Mouse (Mus musculus) midbrain, embryonic 10.5 days (tissue): ENCODE results near the gene Cul7. TPM values are rescaled to one million over a fixed set of nuclear protein-coding genes. Genes with fewer than 3 reads are reported as not detected.

Experiments
- DNase-seq: peaks from one replicate; pipeline ENCODE4 v3.0.0-alpha.2; 2017; ENCODE audit warnings: low spot score
- H3K27ac ChIP-seq: fragments of 300-500 bp; sonication (generic); replicated peaks from 2 replicates; pipeline ENCODE4 v1.5.1; 2016; ENCODE audit warnings: mild to moderate bottlenecking
- H3K27me3 ChIP-seq: fragments of 300-500 bp; sonication (generic); 2 replicates; pipeline ENCODE4 v1.6.1; 2016; ENCODE audit warnings: low read depth, mild to moderate bottlenecking; ENCODE audit not compliant: poor library complexity, severe bottlenecking
- H3K36me3 ChIP-seq: fragments of 300-500 bp; sonication (generic); 2 replicates; pipeline ENCODE4 v1.6.1; 2016; ENCODE audit warnings: mild to moderate bottlenecking, moderate library complexity
- H3K4me1 ChIP-seq: fragments of 300-500 bp; sonication (generic); 2 replicates; pipeline ENCODE4 v1.6.1; 2016
- H3K4me3 ChIP-seq: fragments of 300-500 bp; sonication (generic); 2 replicates; pipeline ENCODE4 v1.5.1; 2016; ENCODE audit warnings: mild to moderate bottlenecking, moderate library complexity
- H3K9me3 ChIP-seq: fragments of 300-500 bp; sonication (generic); replicated peaks from 2 replicates; pipeline ENCODE4 v1.6.1; 2016; ENCODE audit warnings: mild to moderate bottlenecking
- WGBS: fragments of 180-500 bp; shearing (Covaris S2); methylation state at CpG from one replicate; pipeline ENCODE4 v1.1.7; 2016; 5-methylcytosine and 5-hydroxymethylcytosine counted together
- polyA plus RNA-seq: library from polyadenylated mRNA; unstranded; fragments of >200 nt; fragmentation: Nextera tagmentation; extraction: Ambion mirVana; gene quantifications from 2 replicates; pipeline ENCODE4 v1.2.1, GENCODE M21; 2016

Gene Cul7
- polyA plus RNA-seq, 1 experiment from 2014 or later = 37.4 TPM

GRCm38 (mm10) chr17:46618394-46618768 lies 31.8 kb upstream of the Cul7 start:
- peak overlapping the region; percentile 93 for H3K27ac ChIP-seq
- no peaks in the 10 kb centered on the region for H3K9me3 ChIP-seq
- 3% methylated on average over 6 of the region's 6 CpGs for WGBS
- H3K27me3 ChIP-seq = no peaks in the 10 kb centered on the region
- H3K36me3 ChIP-seq = peaks cover 4% of the 10 kb centered on the region; the same call in 1 of the 2 replicates
- DNase-seq = peak; percentile 49
- H3K4me3 ChIP-seq = peak overlapping the region; percentile 44
- peaks cover 78% of the 10 kb centered on the region for H3K4me1 ChIP-seq

- peak overlapping the region; percentile 44 for H3K4me3 ChIP-seq
- DNase-seq = peak; percentile 75
- H3K4me1 ChIP-seq = peaks cover 78% of the 10 kb centered on the region
- peaks cover 4% of the 10 kb centered on the region; the same call in 1 of the 2 replicates for H3K36me3 ChIP-seq
- H3K27ac ChIP-seq = peak overlapping the region; percentile 93
- 5% methylated on average over 27 of the region's 27 CpGs for WGBS
- H3K27me3 ChIP-seq = no peaks in the 10 kb centered on the region
- H3K9me3 ChIP-seq = no peaks in the 10 kb centered on the region
Observed at GRCm38 (mm10) chr17:46618769-46619682, 31.1 kb upstream of the Cul7 start.

GRCm38 (mm10) chr17:46619683-46620357 lies 30.3 kb upstream of the Cul7 start:
- H3K36me3 ChIP-seq = peaks cover 4% of the 10 kb centered on the region; the same call in 1 of the 2 replicates
- no peaks in the 10 kb centered on the region for H3K27me3 ChIP-seq
- peak; percentile 38 for DNase-seq
- peaks cover 84% of the 10 kb centered on the region for H3K4me1 ChIP-seq
- WGBS = 30% methylated on average over 16 of the region's 16 CpGs
- H3K9me3 ChIP-seq = no peaks in the 10 kb centered on the region
- H3K4me3 ChIP-seq = peak overlapping the region; percentile 44
- H3K27ac ChIP-seq = peak overlapping the region; percentile 93

- DNase-seq = no peak
- no peaks in the 10 kb centered on the region for H3K9me3 ChIP-seq
- H3K36me3 ChIP-seq = peaks cover 4% of the 10 kb centered on the region; the same call in 1 of the 2 replicates
- 0 out of 2 replicates have a peak overlapping the region, but pooled peaks have one; percentile 14 for H3K27ac ChIP-seq
- peak overlapping the region; percentile 7; the same call in 1 of the 2 replicates for H3K4me3 ChIP-seq
- H3K4me1 ChIP-seq = peaks cover 93% of the 10 kb centered on the region
- WGBS = 82% methylated on average over 15 of the region's 15 CpGs
- H3K27me3 ChIP-seq = no peaks in the 10 kb centered on the region
Observed at GRCm38 (mm10) chr17:46621324-46621723, 28.8 kb upstream of the Cul7 start.

- H3K4me1 ChIP-seq = peaks cover 93% of the 10 kb centered on the region
- H3K36me3 ChIP-seq = peaks cover 4% of the 10 kb centered on the region; the same call in 1 of the 2 replicates
- H3K9me3 ChIP-seq = no peaks in the 10 kb centered on the region
- WGBS = 83% methylated on average over 11 of the region's 11 CpGs
- 0 out of 2 replicates have a peak overlapping the region, but pooled peaks have one; percentile 19 for H3K27ac ChIP-seq
- H3K27me3 ChIP-seq = no peaks in the 10 kb centered on the region
- no peak overlapping the region for H3K4me3 ChIP-seq
- DNase-seq = no peak
Observed at GRCm38 (mm10) chr17:46622269-46622668, 27.9 kb upstream of the Cul7 start.

GRCm38 (mm10) chr17:46623819-46624557 lies 26.1 kb upstream of the Cul7 start:
- Histone ChIP-seq H3K4me1 (peaks cover 90% of the 10 kb centered on the region), H3K9me3 (no peaks in the 10 kb centered on the region), H3K27ac (peak overlapping the region; percentile 23), H3K27me3 (no peaks in the 10 kb centered on the region), H3K4me3 (no peak overlapping the region), H3K36me3 (peaks cover 4% of the 10 kb centered on the region; the same call in 1 of the 2 replicates)
- DNase-seq = no peak
- 39% methylated on average over 10 of the region's 10 CpGs for WGBS

- Histone ChIP-seq H3K27ac (peak overlapping the region; percentile 23; the same call in 1 of the 2 replicates), H3K4me3 (no peak overlapping the region), H3K4me1 (peaks cover 87% of the 10 kb centered on the region), H3K36me3 (peaks cover 4% of the 10 kb centered on the region; the same call in 1 of the 2 replicates), H3K27me3 (no peaks in the 10 kb centered on the region), H3K9me3 (no peaks in the 10 kb centered on the region)
- DNase-seq = no peak
- 67% methylated on average over 12 of the region's 12 CpGs for WGBS
Observed at GRCm38 (mm10) chr17:46624598-46624997, 25.5 kb upstream of the Cul7 start.

GRCm38 (mm10) chr17:46627409-46627808 lies 22.7 kb upstream of the Cul7 start:
- H3K36me3 ChIP-seq = peaks cover 18% of the 10 kb centered on the region
- H3K27ac ChIP-seq = no peak overlapping the region
- peaks cover 78% of the 10 kb centered on the region for H3K4me1 ChIP-seq
- DNase-seq = no peak
- H3K9me3 ChIP-seq = no peaks in the 10 kb centered on the region
- WGBS = 74% methylated on average over 6 of the region's 6 CpGs
- peak overlapping the region; percentile 98 for H3K4me3 ChIP-seq
- no peaks in the 10 kb centered on the region for H3K27me3 ChIP-seq

GRCm38 (mm10) chr17:46628471-46628790 lies 21.7 kb upstream of the Cul7 start:
- Histone ChIP-seq H3K27ac (peak overlapping the region; percentile 96), H3K9me3 (no peaks in the 10 kb centered on the region), H3K36me3 (peaks cover 27% of the 10 kb centered on the region), H3K4me3 (peak overlapping the region; percentile 98), H3K27me3 (no peaks in the 10 kb centered on the region), H3K4me1 (peaks cover 68% of the 10 kb centered on the region)
- WGBS = 1% methylated on average over 13 of the region's 13 CpGs
- DNase-seq = peak; percentile 65

GRCm38 (mm10) chr17:46628791-46629684 lies 21.1 kb upstream of the Cul7 start, which contains the start of gene Ptk7:
Gene Ptk7, minus strand, starts transcription at chr17:46629504.
- peaks cover 33% of the 10 kb centered on the region for H3K36me3 ChIP-seq
- under 1% methylated on average over 87 of the region's 90 CpGs for WGBS
- no peaks in the 10 kb centered on the region for H3K9me3 ChIP-seq
- peak; percentile 94 for DNase-seq
- H3K27ac ChIP-seq = peak within 1 kb of the TSS; percentile 96
- no peaks in the 10 kb centered on the region for H3K27me3 ChIP-seq
- H3K4me3 ChIP-seq = peak within 1 kb of the TSS; percentile 98
- H3K4me1 ChIP-seq = peaks cover 62% of the 10 kb centered on the region

GRCm38 (mm10) chr17:46629685-46630441 lies 20.3 kb upstream of the Cul7 start:
- H3K27ac ChIP-seq = peak overlapping the region; percentile 96
- DNase-seq = peak; percentile 71
- H3K9me3 ChIP-seq = no peaks in the 10 kb centered on the region
- no peaks in the 10 kb centered on the region for H3K27me3 ChIP-seq
- 7% methylated on average over 12 of the region's 12 CpGs for WGBS
- H3K4me3 ChIP-seq = peak overlapping the region; percentile 98
- peaks cover 34% of the 10 kb centered on the region for H3K36me3 ChIP-seq
- H3K4me1 ChIP-seq = peaks cover 54% of the 10 kb centered on the region
